Mouse (Mus musculus) embryo, embryonic 11 days (tissue): ENCODE data around the gene Ier2.
"Not testable (repeated sequence)": the region's sequence is repeated elsewhere in the genome, so short reads cannot be mapped to it uniquely, and the experiment has no call there.

Source experiments
- DNase-seq: peaks from one replicate; pipeline ENCODE4 v3.0.0-alpha.2; 2015

Ier2 gene

DNA sequence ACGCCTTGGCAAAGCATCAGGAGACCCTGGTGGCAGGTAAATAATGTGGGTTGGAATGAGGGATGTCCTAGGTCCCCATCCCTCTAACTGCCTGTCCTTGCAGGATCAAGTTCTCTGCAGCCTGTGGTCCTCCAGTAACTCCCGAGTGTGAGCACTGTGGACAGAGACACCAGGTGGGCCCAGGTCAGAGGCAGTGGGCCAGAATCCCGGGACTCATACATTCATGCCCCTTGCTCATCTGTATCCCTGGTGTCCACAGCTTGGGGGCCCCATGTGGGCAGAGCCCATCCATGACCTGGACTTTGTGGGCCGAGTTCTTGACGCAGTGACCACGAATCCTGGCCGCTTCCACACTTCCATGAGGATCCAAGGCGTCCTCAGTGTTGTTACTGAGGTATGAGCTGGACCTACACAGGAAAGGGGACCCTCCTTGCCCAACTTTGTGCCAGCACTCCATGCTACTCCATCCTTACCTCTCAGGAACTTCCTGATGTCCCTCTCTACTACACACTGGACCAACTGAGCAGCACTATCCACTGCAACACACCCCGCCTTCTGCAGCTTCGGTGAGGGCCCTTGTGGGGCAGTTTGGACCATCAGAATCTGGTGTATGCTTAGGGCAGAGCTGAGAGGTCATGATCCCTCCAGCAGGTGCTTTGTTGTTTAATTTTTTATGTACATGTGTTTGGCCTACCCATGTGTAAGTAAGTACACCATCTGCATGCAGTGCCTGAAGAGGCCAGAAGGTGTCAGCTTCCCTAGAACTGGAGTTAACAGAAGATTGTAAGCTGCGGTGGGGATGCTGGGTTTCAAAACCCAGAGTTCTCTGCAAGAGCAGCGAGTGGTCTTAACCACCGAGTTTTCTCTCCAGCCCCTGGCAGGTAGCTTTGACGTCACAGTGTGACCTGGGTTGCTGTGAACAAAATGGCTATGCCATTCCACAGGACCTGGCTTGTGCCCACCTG, 34.8 kb upstream of the Ier2 start:
- peak; percentile 55 for DNase-seq

DNA sequence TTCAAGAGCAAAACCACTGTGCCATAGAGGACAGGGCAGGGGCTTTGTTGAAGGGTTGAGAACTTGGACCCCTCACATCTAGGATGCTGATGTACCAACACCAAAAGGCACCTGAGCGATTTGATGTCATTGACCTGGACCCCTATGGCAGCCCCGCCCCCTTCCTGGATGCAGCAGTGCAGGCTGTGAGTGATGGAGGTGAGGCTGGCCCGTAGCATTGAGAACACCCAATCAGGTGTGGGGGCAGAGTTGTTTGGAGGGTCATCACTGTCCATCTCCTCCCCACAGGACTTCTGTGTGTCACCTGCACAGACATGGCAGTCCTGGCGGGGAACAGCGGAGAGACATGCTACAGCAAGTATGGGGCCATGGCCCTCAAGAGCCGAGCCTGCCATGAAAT, 32.5 kb upstream of the Ier2 start:
- no peak for DNase-seq

DNA sequence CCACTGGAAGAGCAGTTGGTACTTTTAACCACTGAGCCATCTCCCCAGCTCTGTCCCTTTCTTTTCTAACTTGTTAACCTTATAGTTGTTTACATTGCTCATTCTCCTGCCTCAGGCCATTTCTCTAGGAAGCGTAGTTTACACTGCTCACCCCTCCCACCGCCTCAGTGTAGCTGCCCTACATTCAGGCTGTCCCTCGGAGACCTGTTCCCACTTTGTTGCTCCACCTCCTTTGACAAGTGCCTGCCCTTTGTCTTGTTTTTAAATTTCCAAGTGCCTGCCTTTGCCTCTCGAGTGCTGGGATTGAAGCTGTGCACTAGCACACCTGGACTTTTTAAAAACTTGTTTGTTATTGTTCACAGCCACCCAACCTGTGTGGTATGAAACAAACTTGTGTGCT, 30.7 kb upstream of the Ier2 start:
- DNase-seq = no peak

DNA sequence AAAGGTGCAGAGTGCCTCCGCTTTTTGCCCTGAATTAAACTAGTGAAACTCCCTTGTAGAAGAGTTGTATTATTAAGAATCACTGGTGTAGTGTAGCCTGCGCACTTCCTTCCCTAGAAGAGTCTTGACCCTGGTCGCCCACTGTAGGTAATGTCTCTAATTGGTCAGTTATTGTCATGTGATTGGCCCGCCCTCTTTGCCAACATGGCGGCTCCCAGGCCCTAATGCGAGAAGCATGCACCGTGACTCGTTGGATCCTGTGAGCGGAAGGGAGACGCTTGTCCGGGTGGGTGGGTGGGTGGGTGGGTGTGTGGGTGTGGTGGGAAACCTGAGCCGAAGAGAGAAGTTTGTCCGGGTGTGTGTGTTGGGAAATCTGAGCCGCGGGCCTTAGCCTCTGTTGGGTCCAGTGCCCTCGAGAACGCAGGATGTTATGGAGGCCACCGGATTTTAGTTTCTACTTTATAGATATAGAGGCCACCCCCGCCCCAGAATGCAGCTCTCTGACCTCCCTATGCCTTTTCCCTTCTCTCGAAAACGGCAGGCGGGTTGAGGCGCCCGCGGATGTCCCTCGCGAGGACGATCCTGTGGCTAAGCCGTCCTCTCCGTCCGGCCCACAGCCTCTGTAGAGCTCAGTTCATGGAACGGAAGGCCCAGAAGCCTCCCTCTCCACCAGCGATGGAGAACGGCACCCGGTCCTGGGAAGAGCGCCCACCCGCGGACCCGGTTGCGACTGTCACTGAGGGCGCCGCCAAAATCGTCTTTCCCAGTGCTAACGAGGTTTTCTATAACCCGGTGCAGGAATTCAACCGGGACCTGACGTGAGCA, 26.7 kb upstream of the Ier2 start:
- DNase-seq = peak; percentile 93

DNA sequence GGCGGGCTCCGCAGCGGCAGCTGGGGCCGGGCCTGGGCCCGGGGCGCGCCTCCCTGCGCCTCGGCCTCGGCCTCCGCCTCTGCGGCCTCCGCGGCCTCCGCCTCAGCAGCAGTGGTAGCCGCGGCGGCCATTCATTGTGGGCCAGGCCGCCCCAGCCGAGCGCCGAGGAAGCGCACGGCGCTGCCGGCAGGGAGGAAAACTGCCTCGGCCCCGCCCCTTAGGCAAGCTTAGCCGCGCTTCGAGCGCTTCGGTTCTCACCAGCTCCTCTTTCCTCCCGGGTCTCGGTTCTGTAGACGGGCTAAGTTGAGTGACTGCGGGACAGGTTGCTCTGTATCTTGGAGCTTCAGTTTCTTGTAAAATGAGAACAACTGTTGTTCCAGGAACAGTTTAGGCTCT, 25.1 kb upstream of the Ier2 start, which contains the start of gene Nacc1:
Nacc1 (minus strand) TSS at position 158 of the 396 bp plus-strand sequence.
- DNase-seq = peak; percentile 97

DNA sequence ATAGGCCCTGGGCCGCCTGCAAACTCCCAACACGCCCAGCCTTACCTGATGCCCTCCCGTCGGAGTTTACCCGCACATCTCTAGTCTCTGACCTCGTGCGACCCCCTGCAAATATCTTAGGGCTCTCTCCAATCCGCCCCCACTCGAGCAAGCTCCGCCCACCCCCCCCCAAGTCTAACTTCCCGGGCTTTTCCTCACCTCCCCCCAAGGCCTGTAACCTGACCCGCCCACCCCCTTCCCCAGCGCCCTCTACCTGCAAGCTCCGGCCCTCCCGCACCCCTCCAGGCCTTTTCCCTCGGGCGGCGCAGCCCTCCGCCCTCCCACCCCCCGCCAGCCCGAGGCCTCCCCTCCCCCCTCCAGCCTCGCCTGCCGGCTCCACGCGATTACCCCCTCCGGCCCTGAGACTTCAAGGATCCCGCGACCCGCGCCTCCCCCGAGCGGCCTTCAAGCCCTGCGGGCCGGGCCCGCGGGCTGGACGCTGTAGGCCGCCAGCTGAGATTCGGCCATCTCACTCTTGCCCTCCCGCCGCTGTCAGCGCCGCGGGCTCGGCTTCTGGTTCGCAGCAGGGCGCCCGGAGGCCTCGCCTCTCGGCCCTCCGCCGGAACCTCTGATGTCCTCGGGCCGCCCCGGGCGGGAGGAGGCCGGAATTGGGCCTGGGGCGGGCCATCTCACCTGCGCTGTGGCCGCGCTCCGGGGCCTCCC, 24.5 kb upstream of the Ier2 start:
- peak; percentile 78 for DNase-seq

DNA sequence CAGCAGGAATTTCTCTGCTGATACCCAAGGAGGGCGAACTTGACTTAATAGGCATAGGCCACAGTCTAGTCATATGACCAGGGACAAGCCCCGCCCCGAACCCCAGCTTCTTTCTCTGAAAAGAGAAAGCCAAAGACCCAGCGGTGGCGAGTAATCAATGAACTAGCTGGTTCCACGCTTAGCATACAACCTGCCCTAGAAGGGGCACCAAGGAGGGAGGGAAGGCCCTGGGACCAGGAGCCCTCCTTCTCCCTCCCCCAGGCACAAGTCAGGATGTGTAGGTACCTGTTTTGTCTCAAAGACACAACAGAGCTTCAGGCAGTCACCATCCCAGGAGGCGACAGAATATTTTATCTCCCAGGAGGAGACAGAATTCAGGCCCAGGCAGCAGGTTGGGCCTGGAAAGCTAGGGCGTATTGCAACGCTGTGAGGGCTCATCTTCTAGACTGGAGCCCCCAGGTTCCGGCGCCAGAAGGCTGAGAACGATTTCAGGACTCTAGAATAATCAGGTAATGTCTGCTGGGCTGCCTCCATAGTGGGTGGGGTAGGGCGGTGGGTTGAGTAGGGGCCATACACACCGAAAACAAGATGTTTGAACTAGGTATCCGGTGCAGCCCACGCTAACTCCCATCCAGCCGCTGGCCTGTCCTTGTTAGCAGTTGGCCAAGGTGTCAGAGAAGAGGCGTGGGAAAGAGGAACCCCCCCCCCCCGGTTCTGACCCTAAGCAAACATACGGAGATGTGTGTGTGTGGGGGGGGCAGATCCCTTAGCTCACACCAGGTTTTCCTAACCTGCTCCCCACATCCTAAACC, 23.7 kb upstream of the Ier2 start, which contains the start of gene Trmt1:
Trmt1 (plus strand) TSS at position 117 of the 812 bp plus-strand sequence.
- peak; percentile 41 for DNase-seq

DNA sequence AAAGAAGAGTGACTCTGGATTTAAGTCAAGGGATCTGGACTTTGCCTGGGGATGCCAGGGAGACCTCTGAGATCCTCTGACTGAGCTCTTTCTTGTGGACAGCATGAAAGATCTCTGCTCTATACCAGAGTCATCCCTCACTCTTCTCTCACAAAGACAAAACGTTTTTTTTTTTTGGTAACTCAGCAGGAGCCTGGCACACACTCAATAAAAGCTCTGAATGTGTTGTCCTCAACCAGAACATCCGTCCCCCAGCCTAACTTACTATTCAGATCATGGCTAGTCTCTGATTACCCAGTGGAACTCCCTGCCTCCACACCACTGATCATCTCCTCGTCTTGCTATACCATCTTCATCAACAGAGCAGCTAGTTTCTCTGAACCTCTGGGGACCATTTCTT, 21.9 kb upstream of the Ier2 start:
- no peak for DNase-seq

DNA sequence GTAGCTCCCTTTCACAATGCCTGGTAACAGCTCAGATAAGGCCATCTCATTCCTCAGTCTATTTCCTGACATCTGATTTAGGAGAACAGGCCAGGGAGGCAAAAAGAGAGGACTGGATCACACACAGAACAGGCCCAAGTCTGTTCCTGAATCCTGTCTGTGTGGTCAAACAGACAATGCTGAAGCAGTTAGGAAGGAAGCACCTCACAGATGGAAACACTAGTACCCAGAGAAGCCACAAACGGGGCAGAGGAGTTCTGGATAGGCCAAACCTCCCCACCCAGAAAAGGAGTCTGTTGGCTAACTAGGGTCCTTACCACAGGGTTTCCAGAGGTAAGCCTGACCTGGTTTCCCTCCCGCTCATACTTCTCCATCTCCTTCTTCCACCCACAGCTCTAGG, 19.6 kb upstream of the Ier2 start:
- DNase-seq = no peak

DNA sequence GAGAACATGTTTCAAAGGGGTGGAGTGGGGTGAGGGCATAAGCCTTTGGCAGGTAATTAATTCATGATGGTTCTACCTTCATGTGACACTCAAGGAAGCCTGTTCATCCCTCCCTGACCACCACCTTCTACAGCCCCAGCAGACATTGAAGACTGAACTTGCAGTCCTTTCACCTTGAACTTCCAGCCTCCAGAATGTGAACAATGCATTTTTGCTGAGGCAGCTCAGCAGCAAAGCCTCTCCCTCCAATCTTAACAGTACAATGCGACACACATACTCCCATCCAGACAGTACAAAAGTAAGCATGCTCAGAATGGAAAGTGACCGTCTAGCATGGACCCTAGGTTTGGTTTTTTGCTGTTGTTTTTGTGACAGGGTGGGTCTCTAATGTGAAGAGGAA, 18.8 kb upstream of the Ier2 start:
- DNase-seq = no peak

DNA sequence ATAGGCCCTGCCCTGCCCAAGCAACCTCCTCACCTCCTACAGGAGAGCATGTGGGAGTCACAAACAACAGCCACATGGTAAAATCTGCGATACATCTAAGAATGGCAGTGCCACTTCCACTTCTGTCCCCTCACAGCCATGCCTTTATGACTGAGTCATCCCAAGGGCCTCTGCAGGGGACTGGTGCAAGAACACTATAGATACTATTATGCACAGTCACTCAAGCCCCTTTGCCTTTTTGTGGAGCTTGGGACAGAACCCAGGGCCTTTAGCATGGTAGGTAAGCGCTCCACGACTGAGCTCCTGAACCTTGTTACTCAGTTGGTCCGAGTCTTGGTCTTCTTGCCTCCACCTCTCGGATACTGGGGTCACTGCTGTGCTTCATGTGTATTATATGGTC, 14.7 kb upstream of the Ier2 start:
- DNase-seq = no peak

DNA sequence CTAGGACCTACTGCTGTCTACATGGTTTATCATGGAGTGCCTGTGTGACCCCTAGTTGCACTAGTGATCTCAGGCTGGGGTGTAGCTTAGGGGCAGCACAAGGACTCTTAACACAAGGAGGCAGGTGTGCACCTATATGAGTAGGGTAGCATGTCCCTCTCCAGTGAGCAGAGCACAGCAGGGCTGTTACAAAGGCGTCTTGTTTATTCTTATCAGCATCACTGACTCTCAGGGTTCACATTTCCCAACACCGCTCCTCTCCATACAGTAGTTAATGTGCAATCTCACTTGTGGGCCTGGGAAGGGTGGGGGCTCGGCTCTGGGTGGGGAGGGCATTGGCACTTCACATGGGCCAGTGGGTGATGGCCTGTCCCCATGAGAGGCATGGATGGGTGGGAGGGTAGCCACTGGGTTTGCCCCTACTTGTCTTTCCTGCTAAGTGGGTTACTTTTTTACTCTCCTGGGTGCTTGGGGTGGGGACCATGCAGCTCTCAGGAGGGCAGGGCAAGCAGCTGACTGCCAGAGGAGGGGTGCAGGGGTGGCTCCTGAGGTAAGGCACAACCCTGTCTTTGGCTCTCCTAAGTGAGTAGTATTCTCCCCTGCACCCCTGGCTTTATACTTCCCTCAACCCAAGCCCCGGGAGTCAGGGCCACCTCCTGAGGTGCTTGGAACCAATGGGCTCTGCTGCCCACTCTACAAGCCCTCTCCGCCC, 7.8 kb upstream of the Ier2 start:
- not testable (repeated sequence) for DNase-seq

DNA sequence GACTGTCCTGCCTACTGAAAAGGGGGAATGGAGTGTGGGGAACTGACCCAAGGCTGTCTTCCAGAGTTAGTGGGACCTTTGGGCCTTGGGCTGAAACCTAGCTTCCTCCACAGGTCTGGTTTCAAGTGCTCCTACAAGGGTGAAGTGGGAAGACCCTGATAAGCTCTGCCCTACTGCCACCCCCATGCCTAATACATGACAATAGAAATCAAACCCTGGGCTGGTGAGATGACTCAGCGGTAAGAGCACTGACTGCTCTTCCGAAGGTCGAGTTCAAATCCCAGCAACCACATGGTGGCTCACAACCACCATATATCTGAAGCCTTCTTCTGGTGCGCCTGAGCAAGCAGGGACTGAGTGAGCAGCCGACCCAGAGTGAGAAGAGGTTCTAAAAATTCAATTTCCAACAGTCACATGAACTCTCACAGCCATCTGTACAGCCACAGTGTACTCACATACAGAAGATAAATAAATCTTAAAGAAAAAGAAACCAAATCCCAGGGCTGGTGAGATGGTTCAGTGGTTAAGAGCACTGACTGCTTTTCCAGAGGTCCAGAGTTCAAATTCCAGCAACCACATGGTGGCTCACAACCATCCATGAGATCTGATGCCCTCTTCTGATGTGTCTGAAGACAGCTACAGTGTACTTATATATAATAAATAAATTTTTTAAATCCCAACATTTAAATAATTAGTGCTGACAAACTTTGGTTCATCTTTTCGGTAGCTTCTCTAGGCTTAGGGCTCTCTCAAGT, 6.3 kb upstream of the Ier2 start:
- DNase-seq = no peak

DNA sequence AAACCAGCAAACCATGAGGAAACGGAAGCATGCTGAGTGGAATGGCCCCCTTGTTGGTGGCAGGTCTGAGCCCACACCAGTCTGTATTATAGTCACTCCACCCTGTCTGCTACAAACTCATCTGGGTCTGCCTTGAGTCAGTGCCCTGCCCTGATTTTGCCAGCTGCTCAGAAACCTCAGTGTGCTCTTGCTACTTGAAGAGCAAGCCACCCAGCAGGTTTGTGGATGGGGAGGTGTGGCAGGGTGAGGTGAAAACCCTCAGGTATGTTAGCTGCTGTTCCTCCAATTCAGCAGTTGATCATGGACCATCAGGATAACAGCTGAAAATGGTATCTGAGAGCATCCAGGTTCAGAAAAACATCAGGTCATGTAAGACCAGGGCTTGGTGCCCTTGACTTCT, 5.4 kb upstream of the Ier2 start:
- no peak for DNase-seq

DNA sequence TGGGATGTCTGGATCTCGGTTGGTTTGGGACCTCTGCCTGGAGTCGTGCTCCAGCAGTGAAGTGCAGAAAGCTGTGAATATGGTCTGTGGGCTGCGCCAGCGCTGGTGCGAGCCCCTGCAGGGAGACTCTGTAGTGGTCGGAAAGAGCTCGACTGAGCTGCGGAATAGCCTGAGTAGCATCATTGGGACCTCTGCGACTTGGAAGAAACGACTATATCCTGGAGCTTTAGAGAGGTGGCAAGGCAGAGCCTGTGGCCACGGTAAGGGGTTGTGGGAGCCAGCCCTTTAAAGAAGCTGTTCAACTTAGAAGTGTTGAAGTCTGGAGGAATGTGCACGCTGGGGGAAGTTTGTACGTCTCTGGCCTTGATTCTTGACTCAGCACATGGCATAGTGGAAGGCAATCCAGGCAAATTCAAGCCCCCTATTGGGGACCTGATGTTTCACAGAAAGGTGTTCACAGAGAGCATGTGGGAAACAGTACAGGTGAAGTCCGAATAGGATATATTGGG, 2.8 kb upstream of the Ier2 start:
- DNase-seq = peak; percentile 59

DNA sequence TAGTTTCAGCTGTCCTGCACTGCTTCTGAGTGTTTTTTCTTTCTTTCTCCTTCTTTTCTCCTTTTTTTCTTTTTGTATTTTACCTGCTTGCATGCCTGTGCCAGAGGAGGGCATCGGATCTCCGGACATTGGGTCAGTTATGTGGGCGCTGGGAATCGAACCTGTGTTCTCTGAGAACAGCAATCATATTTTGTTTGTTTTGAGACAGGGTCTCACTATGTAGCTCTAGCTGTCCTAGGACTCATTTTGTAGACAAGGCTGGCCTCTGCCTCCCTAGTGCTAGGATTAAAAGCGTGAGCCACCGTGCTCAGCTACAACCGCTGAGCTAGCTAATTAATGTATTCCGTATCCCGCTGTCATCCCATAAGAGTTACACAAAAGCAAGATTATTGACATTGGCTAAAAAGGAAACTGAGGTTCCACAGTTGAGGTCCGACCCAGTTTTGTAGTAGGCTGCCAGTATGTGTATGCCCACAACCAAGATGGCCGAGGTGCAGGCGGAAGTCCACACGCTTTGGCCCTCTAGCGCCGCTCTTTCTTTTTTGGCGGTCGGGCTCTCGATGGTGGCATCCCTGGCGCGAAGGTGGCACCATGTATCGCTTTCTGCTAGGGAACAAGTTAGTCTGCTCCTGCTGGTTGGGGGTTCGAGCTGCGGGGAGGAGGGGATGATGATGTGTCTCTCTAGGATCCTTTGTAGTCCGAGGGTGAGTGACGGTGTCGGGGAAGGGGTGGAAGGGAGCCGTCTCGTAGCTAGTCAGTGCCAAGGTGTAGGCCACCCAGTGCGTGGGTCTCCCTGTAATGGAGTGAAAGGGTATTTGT, 2.1 kb upstream of the Ier2 start:
- DNase-seq = peak; percentile 90

DNA sequence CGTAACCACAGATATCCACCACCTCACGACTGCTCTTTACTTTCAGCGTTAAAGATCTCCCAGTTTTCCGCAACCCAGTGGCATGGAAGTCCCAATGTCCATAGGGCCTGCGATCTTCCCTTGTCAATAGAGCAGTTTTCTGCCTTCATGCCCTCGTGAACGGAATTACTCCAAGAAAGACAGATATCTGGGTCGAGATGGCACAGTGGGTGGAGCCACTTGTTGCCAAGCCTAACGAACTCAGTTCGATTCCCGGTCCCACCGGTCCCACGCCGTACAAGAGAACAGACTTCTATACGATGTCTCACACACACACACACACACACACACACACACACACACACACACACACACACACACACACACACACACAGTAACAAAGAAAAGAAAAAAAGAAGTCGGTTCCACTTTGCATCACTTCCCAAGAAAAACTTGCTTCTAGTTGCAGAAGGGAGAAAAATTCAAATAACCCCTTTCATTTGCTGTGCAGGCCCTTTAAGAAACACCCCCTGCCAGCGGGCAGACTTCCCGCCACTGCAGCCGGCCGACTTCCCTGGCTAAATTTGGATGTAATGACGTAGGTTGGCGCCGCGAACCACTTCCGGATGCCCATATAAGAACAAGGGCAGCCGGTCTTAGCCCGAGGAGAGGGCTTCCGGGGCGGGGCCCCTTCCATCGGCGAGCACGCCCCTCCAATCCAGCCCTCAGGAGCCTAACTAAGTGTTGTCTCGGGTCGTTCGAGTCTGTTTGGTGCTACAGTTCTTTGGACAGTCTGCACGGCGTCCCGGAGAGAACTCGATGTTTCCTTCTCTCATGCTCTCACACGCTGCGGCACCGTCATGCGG, 1.1 kb upstream of the Ier2 start:
- DNase-seq = peak; percentile 99

DNA sequence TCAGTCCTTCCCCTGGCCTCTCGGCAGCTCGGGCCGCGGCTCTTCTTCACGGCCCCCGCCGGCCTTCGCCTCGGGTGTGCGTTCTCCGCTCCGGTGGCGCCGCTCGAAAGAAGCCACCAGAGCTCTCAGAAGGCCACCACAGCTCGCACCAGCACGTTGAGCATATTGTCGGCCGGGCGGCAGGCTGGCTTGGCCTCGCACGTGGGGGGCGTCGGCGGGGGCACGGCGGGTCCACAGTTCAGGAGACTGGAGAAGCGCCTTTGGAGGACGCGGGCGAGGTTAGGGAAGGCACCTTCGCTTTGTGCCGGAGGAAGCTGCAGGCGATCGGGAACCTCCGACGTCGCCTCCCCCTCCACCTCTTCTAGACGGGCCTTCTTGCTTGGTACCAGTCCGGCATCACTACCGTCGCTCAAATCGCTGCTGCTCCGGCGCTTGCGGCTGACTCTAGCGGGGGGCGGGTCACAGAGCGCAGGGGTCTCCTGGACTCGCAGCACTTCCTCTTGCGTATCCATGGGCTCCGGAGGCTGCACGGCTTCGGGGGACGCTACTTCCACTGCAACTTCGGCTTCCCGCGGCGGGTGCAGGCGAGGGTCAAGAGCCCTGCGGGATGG, 586 bp downstream of the Ier2 start:
- DNase-seq = peak; percentile 76
